ENCODE assay signal across 9 mouse cellular contexts in genomic region chr6:117130680-117131111, GRCm38 (mm10). TPM values are rescaled to one million over a fixed set of nuclear protein-coding genes. Genes with fewer than 3 reads are reported as not detected.
DNase-seq lines count a peak whose midpoint lies in the region; ATAC-seq lines count a peak whose summit lies in the region.
"Had no signal": no experiment of that assay in that cellular context is flagged by ENCODE, and none has a peak within 500 bp of the region (broad histone marks: within the 10 kb centered on the region; RNA-seq: fewer than 3 reads in every experiment).

No protein-coding gene starts in this region.

- no peaks in the 10 kb centered on the region for H3K4me1 ChIP-seq in brown adipose tissue, adult 24 weeks (ENCODE audit: control insufficient read depth, insufficient read depth, insufficient read length, low read length)
- H3K4me1 ChIP-seq in intestine, embryonic 15.5 days (replicated peaks): peaks cover 21% of the 10 kb centered on the region

- peak overlapping the region; percentile 23; the same call in 1 of the 2 replicates for H3K4me3 ChIP-seq in brown adipose tissue, adult 24 weeks (ENCODE audit: insufficient read depth, low read depth, low read length)
- H3K4me3 ChIP-seq in intestine, embryonic 15.5 days (replicated peaks): no peak overlapping the region

- H3K4me2 ChIP-seq in intestine, embryonic 15.5 days (replicated peaks): peak overlapping the region; percentile 22

- H3K36me3 ChIP-seq in intestine, embryonic 15.5 days: no peaks in the 10 kb centered on the region

- no peaks in the 10 kb centered on the region for H3K9me3 ChIP-seq in intestine, embryonic 15.5 days

- no peak overlapping the region for H3K27ac ChIP-seq in brown adipose tissue, adult 24 weeks (replicated peaks; ENCODE audit: low read depth, low read length)
- peak overlapping the region; percentile 49 for H3K27ac ChIP-seq in intestine, embryonic 15.5 days

- peak; percentile 21 for DNase-seq in kidney, adult 9 months
- DNase-seq in kidney, adult 8-10 months: no peak
- DNase-seq in neural tube, embryonic 10.5 days (ENCODE audit: extremely low spot score, low spot score): peak; percentile 40
- no peak for DNase-seq in cerebellum, adult 11 months
- DNase-seq in thymus, adult 18-20 months: no peak
- no peak for DNase-seq in spleen, postnatal 14 days (ENCODE audit: low spot score in 2 of 2)
- DNase-seq: cerebellum, adult 9-11 months had no signal

- H3K9ac ChIP-seq in intestine, embryonic 15.5 days: no peak overlapping the region

- H3K27me3 ChIP-seq in intestine, embryonic 15.5 days (replicated peaks): no peaks in the 10 kb centered on the region

- WGBS in intestine, embryonic 15.5 days: 32% methylated on average over 15 of the region's 15 CpGs

- ATAC-seq in intestine, embryonic 15.5 days: peak; percentile 36; the same call in 1 of the 2 replicates

RNA-seq across cellular contexts. Expression of gene Cxcl12, which starts 37.6 kb away (rescaled TPM):
- 42.8 and 46.0 TPM in 2 replicates for polyA plus RNA-seq in brown adipose tissue, adult 24 weeks (2012; ENCODE audit: insufficient read depth, insufficient read length, missing spikeins)
- polyA plus RNA-seq in intestine, embryonic 15.5 days (2015; fragmentation: Nextera tagmentation; extraction: Ambion mirVana): 147 and 163 TPM in 2 replicates

Comparison
In these comparisons a context has a peak if more than half of its experiments do, and no peak if none do; other contexts are left out.
1. DNase-seq: peak in kidney, adult 9 months (single experiment) and neural tube, embryonic 10.5 days (single experiment); none in kidney, adult 8-10 months (0 of 2), cerebellum, adult 11 months (single experiment), thymus, adult 18-20 months (0 of 2) and spleen, postnatal 14 days (0 of 2).